Mouse (Mus musculus): ENCODE measurements at regions not wholly inside any gene's neighbourhood (a gene's known extent, or its start where the extent isn't known, plus 50 kb on each side); places are given as distances from the start of the nearest gene placed in this dataset.

DNA sequence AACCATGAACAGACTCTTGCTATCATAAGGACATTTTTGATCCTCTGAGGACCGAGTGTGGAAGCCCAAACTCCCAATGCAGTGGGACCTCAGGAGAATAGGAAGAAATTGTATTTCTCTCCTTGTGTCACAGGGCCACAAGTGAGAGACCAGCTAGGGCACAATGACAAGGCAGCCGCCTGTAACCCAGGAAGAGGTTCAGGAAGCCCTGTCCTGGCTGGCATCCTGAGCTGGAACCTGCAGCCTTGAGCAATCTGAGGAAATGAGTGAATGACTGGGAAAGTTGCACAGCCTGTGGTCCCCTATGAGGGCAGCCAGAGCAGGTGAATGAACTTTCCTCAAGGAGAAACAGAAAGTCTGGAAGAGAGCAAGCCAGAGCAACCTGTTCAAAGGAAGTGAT is 142.0 kb upstream of the Tut7 start:
- no peak for DNase-seq (ENCODE audit: low read depth, low spot score)

DNA sequence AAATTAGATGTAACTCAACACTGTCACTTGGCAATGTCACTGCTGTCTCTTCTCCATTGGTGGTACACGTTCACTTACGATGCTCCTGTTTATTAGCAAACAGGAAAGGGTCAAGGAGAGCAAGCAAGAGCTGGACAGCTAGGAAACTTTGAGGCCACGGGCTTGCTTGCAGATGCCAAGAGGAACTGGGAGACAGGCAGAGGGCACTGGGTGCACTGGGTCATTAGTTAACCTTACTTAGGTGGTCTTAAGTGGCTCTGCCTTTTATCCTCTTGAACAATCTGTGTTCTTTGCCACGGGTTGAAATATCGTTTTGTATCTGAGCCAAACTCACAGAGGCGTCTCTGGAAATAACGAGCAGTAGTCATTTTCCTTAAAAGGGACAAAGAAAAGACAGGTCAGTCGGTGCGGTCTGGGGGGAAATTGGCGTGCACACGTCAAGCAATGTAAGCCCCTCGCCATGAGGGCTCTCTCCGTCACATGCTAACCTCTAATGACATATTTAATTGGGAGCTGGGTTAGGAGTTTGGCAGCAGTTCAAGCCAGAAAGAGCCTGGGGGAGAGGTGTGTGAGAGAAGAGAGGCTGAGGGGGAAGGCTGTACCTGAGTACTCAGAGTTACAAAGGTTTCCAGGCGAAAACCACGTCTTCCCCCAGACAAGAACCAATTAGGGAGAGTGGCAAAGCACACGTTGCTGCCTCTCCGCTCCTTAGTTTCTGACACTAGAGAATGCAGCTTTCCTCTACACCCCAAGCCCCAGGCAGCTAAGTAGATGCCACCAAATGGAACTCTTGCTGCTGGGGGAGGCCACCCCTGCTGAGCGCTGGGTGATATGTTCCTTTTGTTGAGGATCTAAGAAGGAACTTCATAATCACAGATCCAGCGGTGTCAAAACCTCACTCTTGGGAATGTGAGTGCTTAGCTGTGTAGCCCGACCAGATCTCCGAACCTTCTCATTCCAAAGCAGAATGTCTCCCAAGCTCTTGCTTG is 140.0 kb upstream of the Tut7 start:
- DNase-seq (ENCODE audit: low read depth, low spot score): no peak

DNA sequence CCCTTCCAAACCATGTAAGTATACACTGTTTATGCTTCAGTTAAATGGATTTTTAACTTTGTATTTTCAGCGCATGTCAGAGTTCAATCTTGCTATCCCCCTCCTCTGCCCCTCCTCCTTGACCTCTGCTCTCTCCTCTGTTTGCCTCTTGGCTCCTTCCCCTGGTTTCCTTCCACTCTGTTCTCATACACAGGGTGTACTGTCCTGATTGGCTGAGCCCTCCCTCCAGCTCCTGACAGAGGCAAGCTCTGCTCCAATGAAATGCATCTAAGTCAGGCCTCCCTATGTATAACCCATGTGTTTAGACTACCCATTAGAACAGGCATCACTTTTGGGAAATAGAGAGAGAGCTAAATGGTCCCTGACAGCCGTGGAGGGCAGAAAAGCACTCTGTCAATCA is 133.5 kb upstream of the Tut7 start:
- no peak for DNase-seq (ENCODE audit: low read depth, low spot score)

- DNase-seq (ENCODE audit: low read depth, low spot score): no peak
Observed at GRCm38 (mm10) chr13:59952809-59953208, 129.9 kb upstream of the Tut7 start.

DNA sequence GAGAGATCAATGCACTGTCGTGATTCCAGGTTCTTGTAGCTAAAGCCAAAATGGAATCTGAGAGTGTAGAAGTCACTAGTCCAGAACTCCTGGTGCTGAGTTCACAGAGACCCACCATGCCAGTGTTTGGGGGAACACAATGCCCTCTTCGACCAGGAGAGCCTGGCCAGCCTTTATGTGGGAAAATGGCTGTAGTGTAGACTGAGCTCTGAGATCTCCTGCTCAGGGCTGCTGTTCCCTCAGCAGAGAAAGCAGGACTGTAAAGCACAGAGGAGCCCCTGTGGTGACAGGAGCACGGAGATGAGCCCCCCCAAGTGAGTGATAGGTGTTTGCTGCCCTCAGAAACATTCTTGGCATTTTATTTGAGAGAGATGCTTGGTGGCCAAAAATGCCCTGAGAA is 129.2 kb upstream of the Tut7 start:
- DNase-seq (ENCODE audit: low read depth, low spot score): no peak

DNA sequence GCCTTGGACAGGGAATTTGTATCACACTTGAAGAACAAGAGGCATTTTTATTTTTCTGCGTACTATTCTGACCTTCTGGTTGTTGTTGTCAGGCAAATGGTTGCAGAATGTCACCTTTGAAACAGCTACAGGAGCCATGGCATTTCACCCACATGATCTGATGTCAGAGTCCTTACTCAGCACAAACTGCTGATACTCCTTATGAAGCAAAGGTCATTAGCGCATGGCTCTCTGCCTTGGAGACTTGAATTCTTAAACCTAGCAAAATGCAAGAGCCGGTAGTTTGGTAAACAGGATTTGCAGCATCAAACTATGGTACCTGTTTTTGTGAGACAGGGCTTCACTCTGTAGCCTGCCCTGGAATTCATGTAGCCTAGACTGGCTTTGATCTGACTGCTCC is 127.3 kb upstream of the Tut7 start:
- no peak for DNase-seq (ENCODE audit: low read depth, low spot score)

DNA sequence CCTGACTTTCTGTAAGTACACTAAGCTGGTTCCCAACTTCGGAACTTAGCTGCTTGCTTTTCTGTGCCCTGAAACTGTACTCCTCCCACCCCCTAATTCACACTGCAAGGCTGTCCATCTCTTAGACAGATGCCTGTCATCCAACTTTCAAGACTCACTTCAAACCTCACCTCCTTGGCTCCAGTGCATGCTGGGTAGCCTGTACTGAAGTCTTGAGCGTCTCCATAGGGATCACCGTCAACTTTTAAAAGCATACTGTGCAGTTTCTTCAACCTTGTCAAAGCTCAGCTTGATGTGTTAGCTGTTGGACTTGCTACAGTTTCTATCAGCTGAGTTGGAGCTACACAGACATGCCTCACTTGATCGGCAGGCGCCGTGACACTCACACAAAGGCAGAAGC is 126.5 kb upstream of the Tut7 start:
- DNase-seq (ENCODE audit: low read depth, low spot score): no peak

DNA sequence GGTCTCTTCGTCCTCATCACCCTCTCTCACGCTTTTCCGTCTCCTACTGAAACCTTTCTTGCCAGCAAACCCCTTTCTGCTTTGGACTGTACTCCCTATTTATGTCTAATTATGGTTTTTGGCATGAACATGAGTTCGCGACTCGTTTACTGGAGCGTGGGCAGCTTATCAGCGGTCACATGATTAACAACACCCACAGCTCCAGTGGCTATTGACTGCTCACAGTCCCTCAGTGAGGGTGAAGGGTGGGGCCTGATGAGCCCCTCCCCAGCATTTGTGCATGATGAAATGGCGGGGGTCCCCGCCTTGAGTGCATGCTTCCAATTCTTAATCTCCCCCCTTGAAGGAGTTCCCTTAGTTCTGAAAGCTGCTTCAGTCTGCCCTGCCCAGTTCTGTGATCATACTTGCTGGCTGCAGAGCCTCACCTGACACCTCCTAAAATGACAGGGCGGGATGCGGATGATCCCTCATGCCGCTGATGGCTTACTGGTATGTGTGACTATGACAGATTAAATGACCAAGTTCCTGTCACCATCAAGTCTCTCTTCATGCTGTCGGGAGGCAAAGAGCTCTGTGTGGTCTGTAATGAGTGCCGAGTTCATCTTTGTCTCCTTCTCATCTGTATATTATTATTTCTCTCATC is 125.7 kb upstream of the Tut7 start:
- no peak for DNase-seq (ENCODE audit: low read depth, low spot score)

DNA sequence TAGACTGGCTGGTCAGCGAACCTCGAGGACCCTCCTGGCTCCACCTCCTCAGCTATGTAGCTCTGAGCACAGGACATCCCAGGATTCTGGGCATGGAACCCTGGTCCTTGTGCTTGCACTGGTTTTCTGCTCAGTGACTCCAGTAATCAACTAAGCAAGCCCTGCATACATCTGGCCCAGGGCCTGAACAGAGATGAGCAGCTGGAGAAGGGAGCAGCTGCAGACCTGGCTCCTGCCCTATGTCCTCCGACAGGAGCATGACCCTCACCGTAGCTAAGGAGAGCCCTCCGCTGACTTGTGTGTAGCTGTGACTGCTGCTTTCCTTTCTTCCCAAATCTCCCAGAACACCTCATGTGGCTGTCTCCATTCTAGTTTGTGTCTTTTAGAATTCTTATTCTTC is 124.5 kb upstream of the Tut7 start:
- no peak for DNase-seq (ENCODE audit: low read depth, low spot score)

GRCm38 (mm10) chr13:59946509-59946908 is 123.6 kb upstream of the Tut7 start:
- DNase-seq (ENCODE audit: low read depth, low spot score): no peak

DNA sequence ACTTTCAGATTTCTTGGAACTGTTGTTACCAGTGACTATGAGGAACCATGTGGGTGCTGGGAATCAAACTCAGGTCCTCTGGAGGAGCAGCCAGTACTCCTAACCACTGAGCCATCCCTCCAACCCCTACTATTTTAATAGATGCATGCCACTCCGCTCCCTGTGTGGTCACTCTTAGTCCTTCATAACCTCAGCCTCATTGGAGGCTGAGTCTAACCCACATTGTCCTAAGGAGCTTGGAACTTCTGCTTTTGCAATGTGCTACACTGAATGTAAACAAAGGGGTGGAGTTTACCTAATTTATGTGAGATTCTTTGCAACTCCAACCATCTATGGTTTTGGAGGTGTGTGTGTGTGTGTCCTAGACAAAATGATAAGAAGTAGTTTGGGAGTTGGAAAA is 122.7 kb upstream of the Tut7 start:
- DNase-seq (ENCODE audit: low read depth, low spot score): no peak

GRCm38 (mm10) chr13:59943602-59944140 is 120.7 kb upstream of the Tut7 start:
- DNase-seq (ENCODE audit: low read depth, low spot score): no peak

DNA sequence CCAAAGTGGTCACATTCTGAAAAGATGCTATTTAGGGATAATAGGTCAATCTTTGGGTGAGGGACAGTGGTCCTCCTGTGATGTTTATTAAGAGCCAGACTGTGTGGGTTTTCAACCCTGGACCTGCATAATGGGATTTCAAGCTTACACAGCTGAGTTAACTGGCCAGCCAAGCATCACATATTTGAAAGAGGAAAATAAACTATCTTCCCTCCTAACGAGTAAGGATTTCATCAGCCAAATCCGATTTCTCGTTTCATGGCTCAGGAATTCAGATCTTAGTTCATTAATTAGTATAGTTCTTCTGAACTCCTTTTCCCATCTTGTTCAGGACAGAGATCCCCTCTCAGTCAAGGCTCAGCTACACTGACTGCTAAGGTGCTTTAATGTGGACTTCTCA is 120.1 kb upstream of the Tut7 start:
- DNase-seq (ENCODE audit: low read depth, low spot score): no peak

- DNase-seq (ENCODE audit: low read depth, low spot score): no peak
Observed at GRCm38 (mm10) chr13:59941519-59941918, 118.6 kb upstream of the Tut7 start.

- no peak for DNase-seq (ENCODE audit: low read depth, low spot score)
Observed at GRCm38 (mm10) chr13:59940414-59941205, 117.7 kb upstream of the Tut7 start.

DNA sequence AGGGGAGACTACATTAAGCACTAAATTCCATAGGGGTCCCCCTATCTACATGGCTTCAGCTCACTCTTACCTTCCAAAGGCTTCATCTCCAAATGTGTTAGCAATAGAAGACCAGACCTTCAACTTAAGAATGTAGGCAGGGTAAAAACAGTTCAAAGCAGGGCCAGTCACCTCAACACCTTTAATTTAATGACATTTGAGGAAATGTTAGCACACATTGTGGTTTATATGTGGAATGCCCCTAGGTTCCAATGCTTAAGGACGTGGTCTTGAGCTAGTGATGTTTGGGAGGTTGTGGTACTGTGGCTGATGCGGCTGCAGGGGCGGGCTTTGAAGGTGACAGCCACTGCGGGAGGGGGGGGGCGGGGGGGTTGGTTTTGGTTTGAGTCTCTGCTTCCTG is 116.9 kb upstream of the Tut7 start:
- DNase-seq (ENCODE audit: low read depth, low spot score): no peak

DNA sequence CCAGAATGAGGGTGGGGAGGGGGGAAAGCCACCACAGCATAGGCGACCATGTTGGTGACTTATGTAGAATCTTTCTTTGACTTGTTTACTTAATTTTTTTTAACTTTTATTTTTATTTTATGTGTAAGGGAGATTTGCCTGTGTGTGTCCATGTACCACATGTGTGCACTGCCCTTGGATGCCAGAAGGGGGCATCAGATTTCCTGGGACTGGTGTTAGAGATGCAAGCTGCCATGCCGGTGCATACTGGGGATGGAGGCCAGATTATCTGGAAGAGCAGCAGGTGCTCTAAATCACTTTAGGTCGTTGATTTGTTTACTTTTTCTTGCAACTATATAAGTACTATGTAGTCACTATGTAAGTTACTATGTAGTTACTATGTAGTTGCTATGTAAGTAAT is 114.2 kb upstream of the Tut7 start:
- DNase-seq (ENCODE audit: low read depth, low spot score): peak; percentile 25

DNA sequence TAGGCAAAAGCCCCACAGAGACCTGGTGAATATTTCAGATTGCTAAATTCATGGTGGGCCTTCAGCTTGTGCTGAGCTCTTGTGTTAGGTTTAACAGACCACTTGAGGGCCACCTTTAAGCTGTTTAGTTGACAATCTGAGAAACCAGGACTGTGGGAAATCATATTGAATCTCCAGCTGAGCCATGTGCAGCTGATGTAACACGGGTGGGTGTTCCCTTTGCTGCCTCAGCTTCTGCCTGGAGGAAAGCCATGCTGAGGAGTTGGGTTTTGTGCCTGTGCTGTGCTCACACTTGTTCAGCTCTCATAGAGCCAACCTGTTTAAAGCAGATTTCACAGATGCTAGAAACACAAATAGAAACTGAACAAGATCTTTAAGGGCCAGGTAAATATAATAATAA is 111.6 kb upstream of the Tut7 start:
- no peak for DNase-seq (ENCODE audit: low read depth, low spot score)

- DNase-seq (ENCODE audit: low read depth, low spot score): peak; percentile 41
Observed at GRCm38 (mm10) chr13:59934093-59934492, 111.1 kb upstream of the Tut7 start.

GRCm38 (mm10) chr13:59927379-59928111 is 104.6 kb upstream of the Tut7 start:
- DNase-seq (ENCODE audit: low read depth, low spot score): peak; percentile 15

DNA sequence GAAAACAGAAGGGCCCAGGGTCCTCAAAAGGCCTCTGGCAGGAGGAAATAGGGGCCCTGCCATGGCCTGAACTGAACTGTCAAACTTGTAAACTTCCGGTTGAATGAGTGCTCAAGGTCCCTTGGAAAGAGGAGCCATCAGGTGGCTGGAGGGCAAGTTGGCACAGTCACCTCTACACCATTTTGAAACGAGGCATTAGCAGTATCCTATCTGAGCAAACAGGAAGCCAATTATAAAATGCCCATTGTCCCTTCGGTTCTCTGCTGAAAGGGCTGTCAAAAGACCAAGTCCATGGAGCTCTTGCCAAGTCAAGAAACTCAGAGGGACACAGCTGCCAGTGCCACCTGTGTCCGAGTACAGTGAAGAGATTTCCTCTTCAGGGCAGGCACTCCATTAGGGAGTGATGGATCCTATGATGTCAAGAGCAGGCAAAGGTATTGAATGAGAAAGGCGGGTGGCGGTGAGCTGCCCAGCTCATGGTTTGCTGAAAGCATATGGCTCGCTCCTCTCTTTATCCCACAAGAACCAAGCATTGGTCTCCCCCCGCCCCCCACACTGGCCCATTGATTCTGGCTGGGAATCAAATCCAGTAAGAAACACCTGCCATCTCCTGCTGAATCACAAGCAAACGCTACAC is 103.0 kb upstream of the Tut7 start:
- DNase-seq (ENCODE audit: low read depth, low spot score): no peak
